ENCODE assay signal across 9 mouse cellular contexts in genomic region chr7:30472411-30472810, GRCm38 (mm10). TPM values are rescaled to one million over a fixed set of nuclear protein-coding genes. Genes with fewer than 3 reads are reported as not detected.
DNase-seq lines count a peak whose midpoint lies in the region; ATAC-seq and TF ChIP-seq lines count a peak whose summit lies in the region.
"Had no signal": no experiment of that assay in that cellular context is flagged by ENCODE, and none has a peak within 500 bp of the region (broad histone marks: within the 10 kb centered on the region; RNA-seq: fewer than 3 reads in every experiment).

No protein-coding gene starts in this region.

- TF ChIP-seq POLR2A in testis, adult 2 months (IDR thresholded peaks at IDR 0.05; ENCODE audit: control insufficient read depth, low read depth, low read length) = no peak

- peak; percentile 91 for ATAC-seq in megakaryocyte progenitor cell, adult 5-6 weeks (replicated peaks; ENCODE audit: poor library complexity)
- ATAC-seq in inflammation-experienced regulatory T-cells, adult 6 months = no peak

- no peak overlapping the region for H3K27ac ChIP-seq in testis, adult 2 months (ENCODE audit: control insufficient read depth, insufficient read depth, low read depth, low read length)
- H3K27ac ChIP-seq: embryonic facial prominence, embryonic 15.5 days had no signal

- peaks cover 6% of the 10 kb centered on the region for H3K4me1 ChIP-seq in testis, adult 2 months (ENCODE audit: control insufficient read depth, insufficient read depth, low read length)

- TF ChIP-seq CTCF in testis, adult 2 months (IDR thresholded peaks at IDR 0.05; ENCODE audit: control insufficient read depth, insufficient read depth, insufficient replicate concordance, low read depth, low read length) = peak; percentile 83; the same call in 1 of the 2 replicates

- H3K36me3 ChIP-seq in testis, adult 2 months (ENCODE audit: control insufficient read depth, insufficient read depth, low read length) = no peaks in the 10 kb centered on the region
- H3K36me3 ChIP-seq: embryonic facial prominence, embryonic 15.5 days had no signal

- H3K4me3 ChIP-seq in testis, adult 2 months (ENCODE audit: control insufficient read depth, low read depth, low read length) = no peak overlapping the region
- H3K4me3 ChIP-seq: embryonic facial prominence, embryonic 15.5 days had no signal

- intact Hi-C loops in heart, postnatal 14 days (cut with DNase I) = loop anchor here (5.0 kb wide), 1 partner anchor 100 kb away; no protein-coding TSS in a partner anchor
- intact Hi-C loops in heart, postnatal 25 days (cut with DNase I) = loop anchor here (2.0 kb wide), 1 partner anchor 100 kb away; no protein-coding TSS in a partner anchor
- intact Hi-C loops in gastrocnemius, postnatal 14 days (cut with DNase I; ENCODE audit: low total_unique reads) = no loop called here

- no peaks in the 10 kb centered on the region for H3K27me3 ChIP-seq in testis, adult 2 months (ENCODE audit: control insufficient read depth, insufficient read depth, low read length)

- DNase-seq in heart, postnatal 14 days = peak; percentile 19 to 42
- no peak for DNase-seq in heart, postnatal 25 days (ENCODE audit: low spot score)
- no peak for DNase-seq in testis, postnatal 14 days (ENCODE audit: low spot score)
- peak; percentile 40 for DNase-seq in c-Kit-positive CD71-positive TER-119-positive erythroid progenitor cells, embryonic 14.5 days (ENCODE audit: low spot score)
- DNase-seq in gastrocnemius, postnatal 14 days = no peak

RNA-seq across cellular contexts. Expression of gene Nphs1, which starts 14.3 kb away (rescaled TPM):
- not detected for total RNA-seq in heart, postnatal 14 days (2021)
- not detected for total RNA-seq in heart, postnatal 25 days (2021)
- 0.07 and 0.12 TPM in 2 replicates for polyA plus RNA-seq in testis, adult 2 months (2012; rRNA removed)
- 0.27 TPM in 1 of 2 replicates, not detected in the other for total RNA-seq in megakaryocyte progenitor cell, adult 5-6 weeks (2015)
- total RNA-seq in megakaryocyte progenitor cell, adult 5-6 weeks (2017) = 0.58 and 0.95 TPM in 2 replicates
- polyA plus RNA-seq in inflammation-experienced regulatory T-cells, adult 6 months (2017; shearing (Covaris generic)) = under 1 TPM in 1 of 3 experiments, not detected in 2; 0.11 TPM
- total RNA-seq in gastrocnemius, postnatal 14 days (2021) = not detected

RNA-seq across cellular contexts. Expression of gene Kirrel2, which starts 14.9 kb away (rescaled TPM):
- not detected for total RNA-seq in heart, postnatal 14 days (2021)
- not detected for total RNA-seq in heart, postnatal 25 days (2021)
- 0.31 TPM in 1 of 2 replicates, not detected in the other for polyA plus RNA-seq in testis, adult 2 months (2012; rRNA removed)
- total RNA-seq in megakaryocyte progenitor cell, adult 5-6 weeks (2015) = not detected in 2 replicates
- total RNA-seq in megakaryocyte progenitor cell, adult 5-6 weeks (2017) = not detected in 2 replicates
- polyA plus RNA-seq in inflammation-experienced regulatory T-cells, adult 6 months (2017; shearing (Covaris generic)) = not detected
- not detected for total RNA-seq in gastrocnemius, postnatal 14 days (2021)

RNA-seq across cellular contexts. Expression of gene Prodh2, which starts 21.0 kb away (rescaled TPM):
- not detected for total RNA-seq in heart, postnatal 14 days (2021)
- not detected for total RNA-seq in heart, postnatal 25 days (2021)
- polyA plus RNA-seq in testis, adult 2 months (2012; rRNA removed) = 0.10 TPM in 1 of 2 replicates, not detected in the other
- not detected in 2 replicates for total RNA-seq in megakaryocyte progenitor cell, adult 5-6 weeks (2015)
- total RNA-seq in megakaryocyte progenitor cell, adult 5-6 weeks (2017) = not detected in 2 replicates
- not detected for polyA plus RNA-seq in inflammation-experienced regulatory T-cells, adult 6 months (2017; shearing (Covaris generic))
- not detected for total RNA-seq in gastrocnemius, postnatal 14 days (2021)
- polyA plus RNA-seq: embryonic facial prominence, embryonic 15.5 days had no signal

RNA-seq across cellular contexts. Expression of gene Aplp1, which starts 27.1 kb away (rescaled TPM):
- 1 to 10 TPM; 4.0 to 4.4 TPM for total RNA-seq in heart, postnatal 14 days (2021)
- total RNA-seq in heart, postnatal 25 days (2021) = 1 to 10 TPM; 3.5 TPM
- polyA plus RNA-seq in testis, adult 2 months (2012; rRNA removed) = 15.1 and 15.6 TPM in 2 replicates
- not detected in 2 replicates for total RNA-seq in megakaryocyte progenitor cell, adult 5-6 weeks (2015)
- not detected in 2 replicates for total RNA-seq in megakaryocyte progenitor cell, adult 5-6 weeks (2017)
- 1 to 10 TPM; 6.0 to 7.4 (median 6.0) TPM for polyA plus RNA-seq in inflammation-experienced regulatory T-cells, adult 6 months (2017; shearing (Covaris generic))
- 1 to 10 TPM; 1.9 to 2.3 TPM for total RNA-seq in gastrocnemius, postnatal 14 days (2021)

RNA-seq across cellular contexts. Expression of gene Nfkbid, which starts 50.9 kb away (rescaled TPM):
- under 1 TPM; 0.67 to 0.71 TPM for total RNA-seq in heart, postnatal 14 days (2021)
- under 1 TPM; 0.20 to 0.47 TPM for total RNA-seq in heart, postnatal 25 days (2021)
- polyA plus RNA-seq in testis, adult 2 months (2012; rRNA removed) = 0.36 and 0.52 TPM in 2 replicates
- 14.1 and 24.0 TPM in 2 replicates for total RNA-seq in megakaryocyte progenitor cell, adult 5-6 weeks (2015)
- 5.3 and 13.7 TPM in 2 replicates for total RNA-seq in megakaryocyte progenitor cell, adult 5-6 weeks (2017)
- 10 to 100 TPM; 37.3 to 50.8 (median 41.1) TPM for polyA plus RNA-seq in inflammation-experienced regulatory T-cells, adult 6 months (2017; shearing (Covaris generic))
- under 1 TPM; 0.21 to 0.33 TPM for total RNA-seq in gastrocnemius, postnatal 14 days (2021)

Comparison
In these comparisons a context has a peak if more than half of its experiments do, and no peak if none do; other contexts are left out.
1. DNase-seq: peak in heart, postnatal 14 days (2 of 2) and c-Kit-positive CD71-positive TER-119-positive erythroid progenitor cells, embryonic 14.5 days (single experiment); none in heart, postnatal 25 days (single experiment), testis, postnatal 14 days (single experiment) and gastrocnemius, postnatal 14 days (single experiment).